Mouse (Mus musculus) testis, adult 2 months (tissue): ENCODE data around the gene Adrb1.

Experiments
- CTCF ChIP-seq: fragments of 200-500 bp; IDR thresholded peaks from 2 replicates; pipeline ENCODE4 v1.5.1; 2012; ENCODE audit warnings: low read depth, mild to moderate bottlenecking, inconsistent platforms, low read length, moderate library complexity; ENCODE audit not compliant: control insufficient read depth, insufficient read depth, insufficient replicate concordance
- POLR2A ChIP-seq: fragments of 200-500 bp; IDR thresholded peaks from 2 replicates; pipeline ENCODE4 v1.6.1; 2012; ENCODE audit warnings: low read depth, mild to moderate bottlenecking, inconsistent platforms, low read length, moderate library complexity; ENCODE audit not compliant: control insufficient read depth

DNA sequence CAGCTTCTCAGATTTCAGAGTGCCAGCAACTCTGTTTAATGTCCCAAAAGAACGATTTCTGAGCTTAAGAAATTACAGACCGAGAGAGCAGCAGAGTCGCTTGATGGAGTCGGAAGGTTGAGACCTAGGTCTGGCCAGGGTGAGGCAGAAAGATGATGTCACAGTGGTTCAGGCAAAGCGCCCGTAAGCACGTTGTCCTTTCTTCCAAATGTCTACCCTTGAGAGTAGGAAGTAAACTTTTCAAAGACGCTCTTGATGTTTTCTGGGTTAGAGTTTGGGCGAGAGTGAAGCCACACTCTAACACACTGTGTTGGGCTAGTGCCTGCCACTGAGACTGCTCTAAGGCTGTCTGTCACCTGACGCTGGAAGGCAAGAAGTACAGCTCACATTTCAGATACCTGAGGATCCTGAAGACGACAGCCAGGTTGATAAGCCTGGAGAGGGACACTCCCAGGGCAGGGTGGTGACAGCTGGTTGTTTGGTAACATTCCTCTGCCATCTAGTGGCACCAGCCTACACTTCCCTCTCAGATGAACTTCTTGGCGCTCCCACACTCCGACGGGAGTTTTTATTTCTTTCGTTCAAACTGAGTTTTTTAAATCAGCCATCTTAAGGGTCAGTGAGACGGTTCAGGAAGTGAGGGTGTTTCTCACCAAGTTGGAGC is 54.9 kb downstream of the Adrb1 start:
- TF ChIP-seq POLR2A = no peak
- peak; percentile 40; the same call in 1 of the 2 replicates for TF ChIP-seq CTCF
